In genomic region chr8:3348142-3348823, GRCm38 (mm10) we compare ENCODE assay signal across 9 mouse cellular contexts. TPM values are rescaled to one million over a fixed set of nuclear protein-coding genes. Genes with fewer than 3 reads are reported as not detected.
DNase-seq lines count a peak whose midpoint lies in the region; TF ChIP-seq lines count a peak whose summit lies in the region.
"Had no signal": no experiment of that assay in that cellular context is flagged by ENCODE, and none has a peak within 500 bp of the region (broad histone marks: within the 10 kb centered on the region; RNA-seq: fewer than 3 reads in every experiment).

No protein-coding gene starts in this region.

- H3K27ac ChIP-seq in liver, adult 2 months (replicated peaks; ENCODE audit: insufficient read depth, low read depth, low read length), result no peak overlapping the region
- H3K27ac ChIP-seq in olfactory bulb, adult 2 months (ENCODE audit: insufficient read depth, low read depth, low read length), result peak overlapping the region; percentile 53; the same call in 1 of the 2 replicates

- no peak overlapping the region for H3K4me3 ChIP-seq in liver, adult 2 months (ENCODE audit: insufficient read depth, low read depth, low read length)
- H3K4me3 ChIP-seq in olfactory bulb, adult 2 months (ENCODE audit: insufficient read depth, low read depth, low read length), result no peak overlapping the region

- H3K79me2 ChIP-seq in liver, adult 2 months (ENCODE audit: control insufficient read depth, insufficient read depth, low read length), result no peaks in the 10 kb centered on the region

- 14% methylated on average over 13 of the region's 13 CpGs for WGBS in liver, adult 2 months
- 45% methylated on average over 13 of the region's 13 CpGs for WGBS in olfactory bulb, adult 2 months

- H3K4me1 ChIP-seq in liver, adult 2 months (ENCODE audit: control insufficient read depth, insufficient read depth, low read length), result peaks cover 9% of the 10 kb centered on the region
- 0 out of 2 replicates have a peak, but pooled peaks cover 3% of the 10 kb centered on the region for H3K4me1 ChIP-seq in olfactory bulb, adult 2 months (ENCODE audit: control insufficient read depth, insufficient read depth, low read length)

- H3K36me3 ChIP-seq in liver, adult 2 months (ENCODE audit: control insufficient read depth, insufficient read depth, low read length), result no peaks in the 10 kb centered on the region

- TF ChIP-seq POLR2A in liver, adult 2 months (IDR thresholded peaks at IDR 0.05; ENCODE audit: extremely low read depth, insufficient read depth, low read length), result no peak
- no peak for TF ChIP-seq POLR2A in olfactory bulb, adult 2 months (IDR thresholded peaks at IDR 0.05; ENCODE audit: insufficient read depth, low read depth, low read length)

- TF ChIP-seq CTCF in liver, adult 2 months (IDR thresholded peaks at IDR 0.05; ENCODE audit: low read depth, low read length), result no peak
- TF ChIP-seq CTCF in olfactory bulb, adult 2 months (IDR thresholded peaks at IDR 0.05; ENCODE audit: insufficient read depth, low read depth, low read length), result no peak

- DNase-seq in adrenal gland, adult 2 months, result peak; percentile 62
- no peak for DNase-seq in adrenal gland, adult 8-10 months
- DNase-seq in liver, adult 2 months (ENCODE audit: extremely low read depth, low read depth, low spot score), result peak; percentile 62
- no peak for DNase-seq in liver
- DNase-seq in embryo, embryonic 11 days, result peak; percentile 12
- no peak for DNase-seq in lung, adult 18-20 months
- no peak for DNase-seq in thymus, postnatal 0 days (ENCODE audit: low spot score)

- no peak overlapping the region for H3K9ac ChIP-seq in liver, adult 2 months (ENCODE audit: low read depth, low read length)

- H3K27me3 ChIP-seq in liver, adult 2 months (ENCODE audit: control insufficient read depth, insufficient read depth, low read length), result no peaks in the 10 kb centered on the region

RNA-seq across cellular contexts. Expression of gene A430078G23Rik, which starts 4.9 kb away (rescaled TPM):
- under 1 TPM; 0.66 TPM for total RNA-seq in adrenal gland, adult 2 months (2021)
- 0.11 TPM in 1 of 2 replicates, not detected in the other for polyA plus RNA-seq in adrenal gland, adult 2 months (2012; rRNA removed)
- total RNA-seq in adrenal gland, adult 8-10 months (2022), result under 1 TPM; 0.23 to 0.83 (median 0.28) TPM
- total RNA-seq in liver, adult 2 months (2014; rRNA removed), result 0.34 and 0.74 TPM in 2 replicates
- polyA plus RNA-seq in liver, adult 2 months (2012; rRNA removed), result 0.11 and 0.53 TPM in 2 replicates
- not detected in 2 replicates for polyA plus RNA-seq in olfactory bulb, adult 2 months (2012; ENCODE audit: insufficient read depth, insufficient read length, low replicate concordance, missing spikeins)
- 15.1 and 22.3 TPM in 2 replicates for polyA plus RNA-seq in thymus, postnatal 0 days (2015; fragmentation: Nextera tagmentation; extraction: Ambion mirVana)
- total RNA-seq: left cerebral cortex, postnatal 14 days had no signal

RNA-seq across cellular contexts. Expression of gene Arhgef18, which starts 44.5 kb away (rescaled TPM):
- 10 to 100 TPM; 28.1 to 36.1 TPM for total RNA-seq in adrenal gland, adult 2 months (2021)
- polyA plus RNA-seq in adrenal gland, adult 2 months (2012; rRNA removed), result 43.2 and 48.4 TPM in 2 replicates
- 10 to 100 TPM; 44.6 to 48.1 (median 47.0) TPM for total RNA-seq in adrenal gland, adult 8-10 months (2022)
- total RNA-seq in liver, adult 2 months (2014; rRNA removed), result 9.7 and 10.7 TPM in 2 replicates
- polyA plus RNA-seq in liver, adult 2 months (2012; rRNA removed), result 15.6 and 15.8 TPM in 2 replicates
- not detected in 2 replicates for polyA plus RNA-seq in olfactory bulb, adult 2 months (2012; ENCODE audit: insufficient read depth, insufficient read length, low replicate concordance, missing spikeins)
- polyA plus RNA-seq in thymus, postnatal 0 days (2015; fragmentation: Nextera tagmentation; extraction: Ambion mirVana), result 7.3 and 9.2 TPM in 2 replicates

Comparison
In these comparisons a context has a peak if more than half of its experiments do, and no peak if none do; other contexts are left out.
1. DNase-seq: peak in adrenal gland, adult 2 months (single experiment), liver, adult 2 months (single experiment) and embryo, embryonic 11 days (single experiment); none in adrenal gland, adult 8-10 months (single experiment), liver (single experiment), lung, adult 18-20 months (0 of 2) and thymus, postnatal 0 days (single experiment).
2. RNA of gene A430078G23Rik, which starts 4.9 kb away (polyA plus RNA-seq): not detected in olfactory bulb, adult 2 months and 15.1 to 22.3 TPM in thymus, postnatal 0 days; 0.11 to 0.53 TPM in liver, adult 2 months and 0.11 TPM in adrenal gland, adult 2 months; every median in the first group is over 10 times any median in the second.